Mouse (Mus musculus) 3134 (cell line): ENCODE measurements around the gene Ascl4.

Experiments
- DNase-seq: peaks from one replicate; pipeline ENCODE4 v3.0.0-alpha.2; 2011; ENCODE audit warnings: low spot score; ENCODE audit not compliant: insufficient read length; ENCODE audit errors: extremely low read depth

Ascl4 gene

GRCm38 (mm10) chr10:85927676-85928445 is at the start of gene Ascl4:
TSS of gene Ascl4 (plus strand) at chr10:85927681.
- no peak for DNase-seq

DNA sequence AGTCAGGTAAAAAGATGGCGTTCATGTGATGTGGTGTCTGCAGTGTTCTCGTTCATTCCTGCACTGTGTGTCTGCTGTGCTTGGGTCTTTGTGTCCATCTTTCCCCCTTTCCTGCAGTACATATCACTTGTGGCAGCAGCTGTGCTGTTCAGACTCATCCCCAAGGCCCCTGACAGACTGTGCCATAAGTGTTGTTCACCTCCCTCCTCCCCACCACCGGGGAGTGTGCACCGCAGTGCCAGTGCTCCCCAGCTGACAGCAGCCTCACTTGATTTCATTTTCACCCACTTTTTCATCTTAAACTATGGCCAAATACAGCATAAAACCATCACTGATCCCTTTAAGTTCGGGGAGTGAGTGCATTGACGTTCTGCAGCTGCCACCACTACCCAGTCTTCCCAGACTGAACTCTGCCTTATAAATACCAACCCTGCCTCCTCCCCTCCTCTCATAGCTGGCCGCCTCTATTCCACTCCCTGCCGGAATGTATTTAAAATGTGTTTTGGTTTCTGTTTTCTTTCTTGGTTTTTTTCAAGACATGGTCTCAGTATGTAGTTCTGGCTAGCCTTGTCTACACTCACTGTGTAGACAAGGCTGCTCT is 47.5 kb upstream of the Ascl4 start:
- DNase-seq = no peak

GRCm38 (mm10) chr10:85916498-85917309 is 10.8 kb upstream of the Ascl4 start, which contains the start of gene Prdm4:
TSS of gene Prdm4 (minus strand) at chr10:85917142.
- DNase-seq = peak; percentile 98

GRCm38 (mm10) chr10:85928499-85929207 is 1.2 kb downstream of the Ascl4 start:
- peak; percentile 13 for DNase-seq

- no peak for DNase-seq
Observed at GRCm38 (mm10) chr10:85929208-85929591, 1.7 kb downstream of the Ascl4 start.

DNA sequence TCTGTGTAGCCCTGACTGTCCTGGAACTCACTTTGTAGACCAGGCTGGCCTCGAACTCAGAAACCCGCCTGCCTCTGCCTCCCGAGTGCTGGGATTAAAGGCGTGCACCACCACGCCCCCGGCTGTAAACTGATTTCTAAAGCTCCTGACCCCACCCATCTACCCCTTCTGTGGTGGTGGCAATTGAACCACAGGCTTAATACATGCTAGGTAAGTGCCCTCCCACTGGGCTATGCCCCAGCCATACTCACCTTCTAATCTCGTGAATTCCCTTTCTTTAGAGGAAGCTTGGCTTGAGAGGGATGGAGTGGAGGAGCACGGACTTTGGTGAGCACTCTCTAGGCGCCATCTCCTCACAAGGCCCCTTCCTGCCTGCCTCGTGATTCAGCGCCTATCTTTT is 2.5 kb downstream of the Ascl4 start:
- DNase-seq = no peak

GRCm38 (mm10) chr10:85936280-85936965 is 8.9 kb downstream of the Ascl4 start:
- no peak for DNase-seq

DNA sequence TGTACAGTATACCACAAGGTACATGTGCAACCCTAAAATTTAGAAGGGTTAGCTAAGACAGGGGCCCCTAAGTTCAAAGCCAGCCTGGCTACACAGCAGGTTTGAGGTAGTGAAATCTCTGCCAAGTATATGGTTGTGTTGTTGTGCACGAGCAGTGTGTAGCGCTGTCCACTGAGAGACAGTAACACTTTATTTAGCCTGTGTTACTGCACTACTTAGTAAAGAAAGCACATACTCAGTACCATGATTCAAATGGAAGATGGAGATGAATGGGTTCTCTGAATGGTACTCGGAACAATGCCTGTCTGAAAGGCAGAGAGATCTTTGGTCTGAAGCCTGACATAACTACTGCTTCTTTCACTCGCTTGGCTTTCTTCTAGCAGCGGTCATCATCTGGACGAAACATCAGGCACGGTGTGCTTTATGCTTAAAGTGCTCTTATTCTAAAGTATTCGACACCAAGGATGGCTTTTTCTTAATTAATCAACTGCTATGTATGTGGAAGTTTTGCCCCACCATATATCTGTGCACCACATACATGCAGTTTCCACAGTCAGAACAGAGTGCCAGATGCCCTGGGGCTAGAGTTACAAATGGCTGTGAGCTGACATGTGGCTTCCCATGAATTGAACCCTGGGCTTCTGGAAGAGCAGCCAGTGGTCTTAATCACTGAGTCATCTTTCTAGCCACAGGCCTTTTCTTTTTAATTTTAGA is 21.2 kb downstream of the Ascl4 start:
- DNase-seq = no peak

- DNase-seq = no peak
Observed at GRCm38 (mm10) chr10:85951765-85952443, 24.4 kb downstream of the Ascl4 start.

- DNase-seq = no peak
Observed at GRCm38 (mm10) chr10:85953401-85953800, 25.9 kb downstream of the Ascl4 start.

DNA sequence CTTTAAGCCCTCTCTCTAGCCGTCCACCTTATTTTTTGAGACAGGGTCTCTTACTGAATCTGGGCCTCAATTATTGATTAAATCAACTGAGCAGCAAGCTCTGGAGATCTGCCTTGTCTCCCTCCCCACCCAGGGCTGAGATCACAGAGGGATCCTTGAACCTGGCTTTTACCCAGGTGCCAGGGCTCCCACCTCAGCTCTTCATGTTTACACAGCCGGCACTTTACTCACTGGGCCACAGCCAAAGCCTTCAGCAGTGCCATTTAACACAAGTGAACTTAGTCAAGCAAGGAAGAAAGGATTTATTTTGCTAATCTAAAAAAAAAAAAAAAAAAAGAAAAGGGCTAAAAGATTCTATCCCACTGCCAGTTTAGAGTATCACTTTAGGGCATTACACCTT is 26.9 kb downstream of the Ascl4 start:
- DNase-seq = no peak

DNA sequence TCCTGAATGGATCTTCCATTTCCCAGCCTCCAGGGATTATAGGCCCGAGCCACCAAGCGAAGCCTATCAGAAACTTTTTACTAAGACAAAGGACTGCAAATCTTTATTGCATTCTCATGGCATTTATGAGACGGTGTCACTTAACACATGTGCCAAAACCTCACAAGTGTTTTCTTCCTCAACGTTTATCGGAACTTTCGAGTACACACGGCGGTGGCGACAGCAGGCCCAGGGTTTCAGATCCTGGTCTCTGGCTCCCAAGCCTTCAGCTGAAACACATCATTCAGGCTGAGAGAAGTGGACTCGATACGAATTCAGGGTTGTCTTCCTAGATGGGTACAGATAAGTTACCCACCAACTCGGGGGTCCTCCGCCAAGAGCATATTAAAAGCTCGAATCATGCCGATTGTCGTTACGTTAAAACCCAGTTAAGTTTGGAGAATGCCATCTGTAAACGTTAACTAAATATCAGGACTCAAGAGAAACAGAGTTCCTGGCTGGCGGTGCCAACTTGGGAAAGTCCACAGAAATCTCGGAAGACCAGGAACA is 29.5 kb downstream of the Ascl4 start:
- no peak for DNase-seq

DNA sequence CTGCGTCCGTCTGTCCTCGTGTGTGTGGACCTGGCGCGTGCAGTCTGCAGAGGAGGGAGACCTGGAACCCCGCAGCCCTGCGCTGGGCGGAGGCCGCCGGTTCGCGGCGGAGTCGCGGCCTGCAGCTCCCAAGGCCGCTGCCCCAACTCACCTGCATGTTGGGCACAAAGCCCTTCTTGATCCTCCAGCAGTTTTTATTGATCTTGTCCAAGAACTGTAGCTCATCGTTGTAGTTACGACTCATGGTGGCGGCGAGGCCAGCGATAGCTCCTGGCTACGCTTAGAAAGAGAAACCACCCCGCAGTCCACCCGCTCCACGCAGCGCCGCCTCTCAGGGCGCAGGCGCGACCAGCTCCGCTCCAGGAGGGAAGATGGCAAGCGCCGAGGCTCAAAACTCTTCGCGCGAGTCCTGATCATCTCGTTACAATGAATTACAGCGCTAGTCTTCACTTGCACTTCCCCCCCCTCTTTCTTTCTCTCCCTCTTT is 30.0 kb downstream of the Ascl4 start, which contains the start of gene Rtcb:
Gene Rtcb (minus strand): TSS at position 360 of the 487 bp plus-strand sequence.
- peak; percentile 93 for DNase-seq

DNA sequence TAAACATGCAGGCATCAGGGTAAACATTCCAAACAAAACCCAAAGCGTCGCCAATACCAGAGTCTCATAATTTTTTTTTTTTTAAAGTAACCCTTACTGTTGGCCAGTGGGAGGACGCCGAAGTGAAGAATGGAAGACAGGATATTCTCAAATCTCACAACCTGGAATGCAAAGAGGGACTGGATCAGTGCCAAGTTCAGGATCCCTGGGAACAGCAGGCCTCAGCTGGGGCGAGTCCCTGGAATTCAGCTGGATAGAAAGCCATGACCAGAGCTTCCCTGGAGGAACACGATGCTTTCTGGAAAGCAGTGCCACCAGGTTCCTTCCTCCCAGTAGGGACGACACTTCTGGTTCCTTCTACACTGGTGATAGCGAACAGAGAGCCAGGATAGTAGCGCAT is 35.4 kb downstream of the Ascl4 start:
- no peak for DNase-seq

DNA sequence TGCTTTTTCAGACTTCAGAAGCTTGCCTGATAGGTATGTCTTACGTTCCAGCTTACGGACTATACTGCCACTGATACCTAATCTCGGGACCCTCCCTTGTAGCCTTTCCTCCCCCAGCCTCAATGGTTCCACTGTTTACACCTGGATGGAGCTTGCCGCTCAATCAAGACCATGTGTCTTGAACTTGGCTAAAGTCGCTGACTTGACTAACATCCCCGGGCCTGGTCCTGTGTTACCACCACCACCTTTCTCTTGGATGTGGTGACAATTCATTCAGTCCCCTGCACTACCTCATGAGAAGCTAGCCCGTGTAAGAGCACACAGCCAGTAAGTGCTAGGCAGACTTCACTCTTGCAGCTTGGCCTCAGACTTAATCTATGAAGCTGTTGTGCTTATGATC is 36.8 kb downstream of the Ascl4 start:
- DNase-seq = no peak

- DNase-seq = no peak
Observed at GRCm38 (mm10) chr10:85966476-85966875, 39.0 kb downstream of the Ascl4 start.

DNA sequence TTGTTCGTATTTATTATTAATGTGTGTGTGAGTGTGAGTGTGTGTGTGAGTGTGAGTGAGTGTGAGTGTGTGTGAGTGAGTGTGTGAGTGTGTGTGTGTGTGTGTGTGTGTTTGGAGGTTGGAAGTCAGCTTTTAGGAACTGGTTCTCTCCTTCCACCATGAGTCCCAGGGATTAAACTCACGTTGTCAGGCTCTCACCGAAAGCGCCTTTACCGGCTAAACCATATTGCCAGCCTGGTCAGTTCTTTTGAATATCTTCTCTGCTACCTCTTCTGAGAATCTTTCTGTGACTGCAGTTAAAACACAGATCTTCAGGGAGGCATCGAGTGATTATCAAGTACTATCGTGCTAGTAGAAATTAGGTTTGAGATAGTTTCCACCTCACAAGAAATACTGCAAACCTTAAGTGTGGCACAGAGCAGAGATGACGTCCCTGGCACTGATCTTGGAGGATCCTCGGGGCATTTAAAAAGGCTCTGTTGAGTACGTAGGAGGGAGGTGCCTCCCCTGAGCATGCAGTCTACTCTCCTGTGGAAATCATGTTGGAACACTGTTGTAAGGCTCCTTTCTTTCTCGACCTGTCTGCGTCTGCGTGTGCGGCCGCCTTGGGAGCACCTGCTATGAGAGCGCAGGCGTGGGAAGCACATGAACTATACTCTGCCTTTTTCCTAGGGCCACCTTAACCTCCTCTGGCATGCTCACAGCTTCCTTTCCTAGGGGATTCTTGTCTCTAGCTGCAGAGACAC is 40.1 kb downstream of the Ascl4 start:
- no peak for DNase-seq

DNA sequence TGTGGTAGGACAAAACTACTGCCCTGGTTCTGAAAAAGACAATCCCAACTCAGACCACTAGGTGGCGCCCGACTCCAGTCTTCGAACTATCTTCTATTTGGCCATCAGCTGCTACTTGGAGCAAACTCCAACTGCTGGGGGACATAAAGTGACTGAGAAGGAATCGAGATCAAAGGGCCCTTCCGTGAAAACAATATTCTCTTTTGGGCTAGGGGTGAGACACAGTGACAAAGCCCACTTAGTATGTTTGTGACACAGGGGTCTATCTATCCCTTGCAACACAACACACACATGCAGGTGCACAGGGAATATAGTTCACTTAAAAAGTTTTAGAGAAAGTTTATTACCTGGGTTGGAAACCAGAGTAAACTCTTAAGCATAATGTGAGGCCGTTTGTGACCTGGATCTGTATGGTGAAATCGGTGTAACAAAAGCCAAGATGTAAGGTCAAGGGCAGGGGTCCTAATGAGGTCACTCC is 40.7 kb downstream of the Ascl4 start:
- DNase-seq = no peak
